Mouse (Mus musculus): ENCODE results near the gene Tbc1d7.

DNA sequence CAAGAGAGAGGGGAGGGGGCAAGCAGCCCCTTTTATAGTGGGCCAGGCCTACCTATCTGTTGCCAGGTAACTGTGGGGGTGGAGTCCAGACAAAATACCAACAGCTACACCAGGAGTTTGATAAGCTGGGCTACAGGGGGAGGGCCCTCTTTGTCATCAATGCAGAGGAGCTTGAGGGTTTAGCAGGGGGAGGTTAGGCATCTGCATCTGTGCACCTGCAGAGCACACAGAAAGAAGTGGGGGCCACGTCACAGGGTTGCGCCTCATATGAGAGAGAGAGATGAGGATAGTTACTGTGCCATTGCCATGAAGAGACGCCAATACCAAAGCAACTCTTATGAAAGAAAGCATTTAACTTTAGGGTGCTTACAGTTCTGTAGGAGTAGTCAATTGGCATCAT is 5.4 kb upstream of the Tbc1d7 start:
- TF ChIP-seq CTCF (IDR thresholded peaks at IDR 0.05; ENCODE audit: control insufficient read depth, insufficient read depth, insufficient read length) (no peak), MYOG (IDR thresholded peaks at IDR 0.05; ENCODE audit: control insufficient read depth, extremely low read depth, insufficient read length) (no peak)

Measured in C2C12 (cell line).